Mouse (Mus musculus): ENCODE measurements around the gene Gm44790. TPM values are rescaled to one million over a fixed set of nuclear protein-coding genes. Genes with fewer than 3 reads are reported as not detected.
A peak's percentile ranks its signal among the peaks of the same experiment; 100 is the strongest.

Gene Gm44790
- polyA plus RNA-seq, 1 experiment from 2014 or later = not detected

GRCm38 (mm10) chr6:86395021-86395420 lies 31.4 kb upstream of the Gm44790 start:
- no peak for ATAC-seq (ENCODE audit: low FRiP score)
- Histone ChIP-seq H3K9me3 (no peaks in the 10 kb centered on the region), H3K4me2 (peak overlapping the region; percentile 88), H3K27me3 (0 out of 2 replicates have a peak, but pooled peaks cover 4% of the 10 kb centered on the region), H3K27ac (no peak overlapping the region), H3K4me1 (peaks cover 32% of the 10 kb centered on the region), H3K9ac (peak overlapping the region; percentile 91), H3K36me3 (replicated peaks) (peaks cover 37% of the 10 kb centered on the region), H3K4me3 (replicated peaks) (peak overlapping the region; percentile 93; the same call in 1 of the 2 replicates)
- 90% methylated on average over 9 of the region's 9 CpGs for WGBS

GRCm38 (mm10) chr6:86395969-86396368 lies 30.5 kb upstream of the Gm44790 start:
- Histone ChIP-seq H3K27ac (peak overlapping the region; percentile 92), H3K4me1 (peaks cover 34% of the 10 kb centered on the region), H3K4me3 (replicated peaks) (peak overlapping the region; percentile 93), H3K27me3 (0 out of 2 replicates have a peak, but pooled peaks cover 4% of the 10 kb centered on the region), H3K9me3 (no peaks in the 10 kb centered on the region), H3K36me3 (replicated peaks) (peaks cover 27% of the 10 kb centered on the region), H3K9ac (peak overlapping the region; percentile 91), H3K4me2 (peak overlapping the region; percentile 88)
- no peak for ATAC-seq (ENCODE audit: low FRiP score)
- 31% methylated on average over 10 of the region's 10 CpGs for WGBS

DNA sequence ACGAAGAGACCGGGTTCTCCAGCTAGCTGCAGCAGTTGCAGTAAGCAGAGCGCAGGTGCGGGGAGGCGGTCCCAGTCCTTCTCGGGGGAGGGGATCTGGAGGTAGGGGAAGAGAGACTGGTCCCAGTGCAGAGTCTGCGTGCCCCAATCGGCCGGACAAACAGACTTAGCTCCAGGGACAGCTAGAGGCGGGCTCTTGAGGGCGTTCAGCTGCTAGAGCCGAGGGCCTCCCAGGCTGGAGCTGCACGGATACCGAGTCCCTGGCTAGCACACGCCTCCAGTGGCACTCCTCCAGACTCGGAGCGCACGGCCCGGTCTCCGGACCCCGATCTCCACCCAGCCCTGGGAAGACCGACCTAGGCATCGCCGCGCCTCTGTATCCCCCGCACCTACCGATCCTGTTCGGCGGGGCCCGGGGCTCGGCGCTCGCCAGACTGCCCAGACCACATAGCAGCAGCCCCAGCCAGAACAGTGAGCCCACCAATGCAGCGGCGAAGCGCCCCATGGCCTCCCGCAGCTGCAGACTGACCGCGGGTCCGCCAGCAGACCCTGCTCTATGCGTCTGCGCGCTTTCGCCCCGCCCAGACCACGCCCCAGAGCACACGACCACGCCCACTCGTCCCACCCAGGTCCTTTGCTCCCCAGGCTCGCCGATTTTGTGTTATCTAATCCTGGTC lies 29.7 kb upstream of the Gm44790 start, which contains the start of gene Pcyox1:
Pcyox1 (minus strand) TSS at position 574 of the 676 bp plus-strand sequence.
- H3K9me3 ChIP-seq = no peaks in the 10 kb centered on the region
- 0 out of 2 replicates have a peak, but pooled peaks cover 4% of the 10 kb centered on the region for H3K27me3 ChIP-seq
- peaks cover 20% of the 10 kb centered on the region for H3K36me3 ChIP-seq (replicated peaks)
- peak within 1 kb of the TSS; percentile 88 for H3K4me2 ChIP-seq
- H3K4me3 ChIP-seq (replicated peaks) = peak within 1 kb of the TSS; percentile 93
- peak; percentile 96 for ATAC-seq (ENCODE audit: low FRiP score)
- H3K27ac ChIP-seq = peak within 1 kb of the TSS; percentile 92
- H3K9ac ChIP-seq = peak within 1 kb of the TSS; percentile 91
- WGBS = under 1% methylated on average over 51 of the region's 51 CpGs
- H3K4me1 ChIP-seq = peaks cover 34% of the 10 kb centered on the region

DNA sequence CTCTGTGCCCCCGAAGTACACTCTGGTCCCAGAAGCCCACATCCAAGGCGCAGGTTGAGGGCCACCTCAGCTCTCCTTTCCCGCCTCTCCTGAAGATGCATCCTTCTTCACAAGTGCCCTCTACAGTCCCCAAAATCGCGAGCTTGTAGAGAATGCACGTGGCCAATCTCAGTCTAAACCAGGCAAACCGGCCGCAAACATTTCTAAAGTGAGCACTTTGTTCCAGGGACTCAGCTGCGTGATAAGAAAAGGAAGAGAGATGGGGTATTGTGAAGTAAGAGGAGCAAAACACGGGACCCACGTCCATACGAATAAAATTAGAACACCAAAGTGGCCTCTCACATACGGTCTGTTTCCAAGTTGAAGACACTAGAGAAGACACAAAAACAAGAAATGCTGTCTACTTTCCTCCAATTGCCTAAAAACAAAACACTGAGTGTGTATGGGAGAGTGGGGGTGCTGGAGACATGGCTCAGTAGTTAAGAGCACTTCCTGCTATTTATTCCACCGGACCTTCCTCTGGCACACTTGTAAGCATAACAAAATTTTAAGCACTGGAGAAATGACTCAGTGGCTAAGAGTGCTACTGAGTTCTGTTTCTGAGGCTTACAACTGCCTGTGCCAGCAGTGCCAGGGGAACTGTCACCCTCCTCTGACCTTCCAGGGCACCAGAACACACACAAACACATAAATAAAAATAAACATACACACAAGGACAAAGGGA lies 29.0 kb upstream of the Gm44790 start:
- peaks cover 13% of the 10 kb centered on the region for H3K36me3 ChIP-seq (replicated peaks)
- peak overlapping the region; percentile 93 for H3K4me3 ChIP-seq (replicated peaks)
- 4% methylated on average over 14 of the region's 14 CpGs for WGBS
- peaks cover 34% of the 10 kb centered on the region for H3K4me1 ChIP-seq
- 0 out of 2 replicates have a peak, but pooled peaks cover 4% of the 10 kb centered on the region for H3K27me3 ChIP-seq
- H3K9me3 ChIP-seq = no peaks in the 10 kb centered on the region
- peak overlapping the region; percentile 92; the same call in 1 of the 2 replicates for H3K27ac ChIP-seq
- no peak for ATAC-seq (ENCODE audit: low FRiP score)
- H3K4me2 ChIP-seq = peak overlapping the region; percentile 88
- H3K9ac ChIP-seq = peak overlapping the region; percentile 91

DNA sequence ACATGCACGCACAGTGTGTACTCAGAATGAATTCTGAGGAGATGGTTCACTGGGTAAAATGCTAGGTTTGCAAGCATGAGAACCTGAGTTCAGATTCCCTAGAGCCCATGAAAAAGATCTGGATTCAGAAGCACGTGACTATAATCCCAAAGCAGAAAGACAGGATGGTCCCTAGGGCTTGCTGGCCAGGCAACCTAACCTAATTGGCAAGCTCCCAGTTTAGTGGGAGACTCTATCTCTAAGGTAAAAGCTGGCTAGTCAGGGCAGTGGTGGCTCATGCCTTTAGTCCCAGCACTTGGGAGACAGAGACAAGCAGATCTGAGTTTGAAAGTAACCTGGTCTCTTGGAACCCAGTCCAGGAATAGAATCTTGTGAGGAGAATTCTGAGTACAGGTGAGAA lies 27.5 kb upstream of the Gm44790 start:
- no peak overlapping the region for H3K9ac ChIP-seq
- H3K4me3 ChIP-seq (replicated peaks) = no peak overlapping the region
- no peaks in the 10 kb centered on the region for H3K9me3 ChIP-seq
- WGBS = 86% methylated on average over 2 of the region's 2 CpGs
- 0 out of 2 replicates have a peak, but pooled peaks cover 4% of the 10 kb centered on the region for H3K27me3 ChIP-seq
- H3K27ac ChIP-seq = no peak overlapping the region
- ATAC-seq (ENCODE audit: low FRiP score) = no peak
- no peak overlapping the region for H3K4me2 ChIP-seq
- H3K4me1 ChIP-seq = peaks cover 37% of the 10 kb centered on the region
- peaks cover 5% of the 10 kb centered on the region for H3K36me3 ChIP-seq (replicated peaks)

- Histone ChIP-seq H3K4me1 (peaks cover 27% of the 10 kb centered on the region), H3K4me3 (replicated peaks) (no peak overlapping the region), H3K9ac (no peak overlapping the region), H3K4me2 (no peak overlapping the region), H3K9me3 (no peaks in the 10 kb centered on the region), H3K36me3 (replicated peaks) (no peaks in the 10 kb centered on the region), H3K27me3 (0 out of 2 replicates have a peak, but pooled peaks cover 4% of the 10 kb centered on the region), H3K27ac (no peak overlapping the region)
- WGBS = 90% methylated on average over 2 of the region's 2 CpGs
- ATAC-seq (ENCODE audit: low FRiP score) = no peak
Observed at GRCm38 (mm10) chr6:86399995-86400394, 26.5 kb upstream of the Gm44790 start.

- H3K4me2 ChIP-seq = peak overlapping the region; percentile 32
- no peaks in the 10 kb centered on the region for H3K36me3 ChIP-seq (replicated peaks)
- H3K27ac ChIP-seq = no peak overlapping the region
- H3K4me1 ChIP-seq = peaks cover 17% of the 10 kb centered on the region
- H3K27me3 ChIP-seq = 0 out of 2 replicates have a peak, but pooled peaks cover 4% of the 10 kb centered on the region
- no peak overlapping the region for H3K9ac ChIP-seq
- no peak for ATAC-seq (ENCODE audit: low FRiP score)
- H3K4me3 ChIP-seq (replicated peaks) = no peak overlapping the region; the same call in 1 of the 2 replicates
- 6% methylated on average over 9 of the region's 9 CpGs for WGBS
- H3K9me3 ChIP-seq = no peaks in the 10 kb centered on the region
Observed at GRCm38 (mm10) chr6:86400972-86401371, 25.5 kb upstream of the Gm44790 start.

DNA sequence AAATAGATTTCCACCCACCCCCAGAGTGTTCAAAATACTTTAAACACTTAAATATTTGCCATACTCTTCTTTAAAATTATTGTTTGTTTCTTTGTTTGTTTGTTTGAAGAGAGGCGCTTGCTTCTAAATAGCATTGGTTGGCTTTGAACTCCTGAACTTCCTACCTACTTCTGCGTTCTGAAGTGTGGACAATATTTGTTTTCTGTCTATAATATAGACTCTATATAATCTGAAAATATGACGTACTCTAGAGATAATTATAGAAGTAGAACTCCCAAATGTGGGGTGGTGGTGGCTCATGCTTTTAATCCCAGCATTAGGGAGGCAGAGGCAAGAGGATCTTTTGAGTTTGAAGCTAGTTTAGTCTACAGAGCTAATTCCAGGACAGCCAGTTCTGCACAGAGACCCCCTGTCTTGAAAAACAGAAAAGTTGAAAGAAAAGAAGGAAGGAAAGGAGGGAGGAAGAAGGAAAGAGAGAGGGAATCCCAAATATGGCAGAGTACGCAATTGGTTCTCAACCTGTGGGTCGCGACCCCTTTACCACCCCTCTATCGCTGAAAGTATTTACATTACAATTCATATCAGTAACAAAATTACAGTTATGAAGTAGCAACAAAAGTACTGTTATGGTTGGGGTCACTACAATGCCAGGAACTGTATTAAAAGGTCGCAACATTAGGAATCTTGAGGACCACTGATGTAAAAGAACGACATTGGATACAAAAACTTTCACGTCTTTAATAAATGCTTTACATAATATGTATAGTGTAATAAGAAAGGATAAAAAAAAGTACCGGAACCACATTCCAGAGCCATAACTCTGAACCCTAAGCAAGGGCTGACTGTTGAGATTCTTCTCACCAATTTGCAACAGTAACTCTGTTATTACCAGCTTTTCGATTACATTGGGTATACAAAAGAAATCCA lies 23.5 kb upstream of the Gm44790 start:
- Histone ChIP-seq H3K9ac (no peak overlapping the region), H3K9me3 (no peaks in the 10 kb centered on the region)
- no peak for ATAC-seq (ENCODE audit: low FRiP score)

DNA sequence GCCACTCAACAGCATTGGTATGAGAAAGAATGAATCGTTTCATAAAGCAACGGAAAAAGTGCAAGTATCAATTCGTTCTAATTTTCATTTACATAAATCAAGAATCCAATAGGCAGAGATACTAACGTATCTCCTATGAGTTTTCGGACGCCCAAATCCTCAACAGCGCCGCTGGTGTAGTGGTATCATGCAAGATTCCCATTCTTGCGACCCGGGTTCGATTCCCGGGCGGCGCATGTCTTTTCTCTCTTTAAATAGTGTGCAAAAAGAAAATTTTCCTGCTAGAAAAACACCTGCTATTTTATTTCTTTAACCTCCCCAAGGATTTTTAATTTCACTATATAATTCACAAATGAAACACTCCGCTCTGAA lies 22.7 kb upstream of the Gm44790 start:
- Histone ChIP-seq H3K4me3 (replicated peaks) (peak overlapping the region; percentile 85), H3K9me3 (no peaks in the 10 kb centered on the region), H3K4me1 (peaks cover 16% of the 10 kb centered on the region), H3K27ac (peak overlapping the region; percentile 100), H3K27me3 (no peaks in the 10 kb centered on the region), H3K9ac (peak overlapping the region; percentile 98), H3K36me3 (replicated peaks) (peaks cover 9% of the 10 kb centered on the region), H3K4me2 (peak overlapping the region; percentile 72)
- ATAC-seq (ENCODE audit: low FRiP score) = peak; percentile 71
- under 1% methylated on average over 15 of the region's 15 CpGs for WGBS

More for the DNA sequence above, 23.5 kb upstream of the Gm44790 start:
- no peak overlapping the region for H3K27ac ChIP-seq
- peak overlapping the region; percentile 72 for H3K4me2 ChIP-seq
- peaks cover 16% of the 10 kb centered on the region for H3K4me1 ChIP-seq
- H3K27me3 ChIP-seq = no peaks in the 10 kb centered on the region
- 42% methylated on average over 12 of the region's 12 CpGs for WGBS
- H3K36me3 ChIP-seq (replicated peaks) = peaks cover 8% of the 10 kb centered on the region
- H3K4me3 ChIP-seq (replicated peaks) = peak overlapping the region; percentile 85

DNA sequence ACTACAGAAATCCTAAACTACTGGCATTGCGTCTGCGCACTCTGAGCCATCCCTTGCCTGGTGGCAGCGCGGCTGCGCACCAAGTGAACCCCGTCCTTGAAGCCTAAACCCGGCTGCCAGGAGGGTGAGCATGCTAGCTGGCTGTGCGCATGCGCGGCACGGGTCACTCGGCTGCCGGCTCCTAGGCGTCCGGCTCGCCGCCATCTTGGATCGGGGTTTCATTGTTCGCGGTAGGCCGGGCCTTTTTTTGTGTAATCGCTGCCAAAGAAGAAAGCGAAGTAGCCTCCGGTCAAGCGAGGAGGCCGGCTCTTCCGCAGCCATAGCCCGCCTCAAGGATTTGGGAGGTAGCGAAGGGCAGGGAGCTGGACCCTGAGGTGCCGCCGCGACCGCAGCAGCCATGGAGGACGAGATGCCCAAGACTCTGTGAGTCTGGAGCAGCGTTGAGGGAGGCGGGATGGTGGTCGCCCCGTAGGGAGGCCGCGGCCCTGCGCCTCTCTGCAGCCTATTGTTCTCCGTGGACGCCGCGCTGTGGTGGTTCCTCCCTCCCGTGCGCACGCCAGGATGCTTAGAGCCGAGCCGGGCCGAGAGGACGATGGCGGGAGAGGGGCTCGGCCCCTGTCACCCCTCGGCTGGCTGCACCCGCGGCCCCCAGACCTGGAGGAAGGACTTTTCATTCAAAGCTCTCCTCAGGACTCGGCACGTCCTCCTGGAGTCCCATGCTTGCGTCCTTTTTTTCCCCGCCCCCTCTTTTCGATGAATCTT lies 22.2 kb upstream of the Gm44790 start, which contains the start of gene Tia1:
Tia1 (plus strand) TSS at position 120 of the 762 bp plus-strand sequence.
- Histone ChIP-seq H3K36me3 (replicated peaks) (peaks cover 9% of the 10 kb centered on the region), H3K9me3 (no peaks in the 10 kb centered on the region), H3K27me3 (no peaks in the 10 kb centered on the region), H3K27ac (peak within 1 kb of the TSS; percentile 100), H3K9ac (peak within 1 kb of the TSS; percentile 98), H3K4me2 (peak within 1 kb of the TSS; percentile 72), H3K4me3 (replicated peaks) (peak within 1 kb of the TSS; percentile 85), H3K4me1 (peaks cover 16% of the 10 kb centered on the region)
- WGBS = under 1% methylated on average over 58 of the region's 62 CpGs
- peak; percentile 95 for ATAC-seq (ENCODE audit: low FRiP score)

GRCm38 (mm10) chr6:86404996-86405395 lies 21.5 kb upstream of the Gm44790 start:
- no peak for ATAC-seq (ENCODE audit: low FRiP score)
- H3K36me3 ChIP-seq (replicated peaks) = peaks cover 9% of the 10 kb centered on the region
- H3K4me2 ChIP-seq = peak overlapping the region; percentile 72
- no peaks in the 10 kb centered on the region for H3K9me3 ChIP-seq
- peak overlapping the region; percentile 98 for H3K9ac ChIP-seq
- H3K4me1 ChIP-seq = peaks cover 18% of the 10 kb centered on the region
- H3K4me3 ChIP-seq (replicated peaks) = peak overlapping the region; percentile 85
- H3K27me3 ChIP-seq = no peaks in the 10 kb centered on the region
- peak overlapping the region; percentile 100 for H3K27ac ChIP-seq
- WGBS = under 1% methylated on average over 11 of the region's 11 CpGs
